Mouse (Mus musculus): ENCODE results near the gene Bcdin3d. TPM values are rescaled to one million over a fixed set of nuclear protein-coding genes. Genes with fewer than 3 reads are reported as not detected.

Bcdin3d gene
- polyA plus RNA-seq, 1 experiment from 2014 or later = 12.6 TPM

GRCm38 (mm10) chr15:99445567-99445966 lies 29.0 kb downstream of the Bcdin3d start:
- Histone ChIP-seq H3K9me3 (ENCODE audit: control insufficient read depth) (no peaks in the 10 kb centered on the region), H3K4me1 (replicated peaks; ENCODE audit: control insufficient read depth, insufficient read depth, low read length) (peaks cover 7% of the 10 kb centered on the region), H3K9ac (ENCODE audit: low read depth, low read length) (no peak overlapping the region), H3K27me3 (replicated peaks; ENCODE audit: control insufficient read depth, insufficient read depth, low read length) (no peaks in the 10 kb centered on the region), H3K4me2 (replicated peaks; ENCODE audit: low read depth) (no peak overlapping the region), H3K36me3 (ENCODE audit: control insufficient read depth, insufficient read depth) (no peaks in the 10 kb centered on the region), H3K4me3 (ENCODE audit: low read depth, low read length) (no peak overlapping the region), H3K27ac (ENCODE audit: low read depth, low read length) (no peak overlapping the region)
- peak; percentile 31; the same call in 1 of the 2 replicates for ATAC-seq
- no peak for TF ChIP-seq CTCF (IDR thresholded peaks at IDR 0.05; ENCODE audit: low read depth)
- 21% methylated on average over 6 of the region's 6 CpGs for WGBS

- Histone ChIP-seq H3K36me3 (ENCODE audit: control insufficient read depth, insufficient read depth) (no peaks in the 10 kb centered on the region; the same call in 1 of the 2 replicates), H3K9ac (ENCODE audit: low read depth, low read length) (no peak overlapping the region), H3K27me3 (replicated peaks; ENCODE audit: control insufficient read depth, insufficient read depth, low read length) (no peaks in the 10 kb centered on the region), H3K27ac (ENCODE audit: low read depth, low read length) (no peak overlapping the region), H3K9me3 (ENCODE audit: control insufficient read depth) (no peaks in the 10 kb centered on the region), H3K4me3 (ENCODE audit: low read depth, low read length) (no peak overlapping the region), H3K4me2 (replicated peaks; ENCODE audit: low read depth) (no peak overlapping the region), H3K4me1 (replicated peaks; ENCODE audit: control insufficient read depth, insufficient read depth, low read length) (peaks cover 22% of the 10 kb centered on the region)
- TF ChIP-seq CTCF (IDR thresholded peaks at IDR 0.05; ENCODE audit: low read depth) = no peak
- ATAC-seq = no peak
- 73% methylated on average over 7 of the region's 7 CpGs for WGBS
These were observed 32.2 kb downstream of the Bcdin3d start for GRCm38 (mm10) chr15:99442358-99442757.

- Histone ChIP-seq H3K9me3 (ENCODE audit: control insufficient read depth) (no peaks in the 10 kb centered on the region), H3K4me3 (ENCODE audit: low read depth, low read length) (no peak overlapping the region), H3K4me2 (replicated peaks; ENCODE audit: low read depth) (peak overlapping the region; percentile 37), H3K9ac (ENCODE audit: low read depth, low read length) (no peak overlapping the region), H3K27ac (ENCODE audit: low read depth, low read length) (no peak overlapping the region; the same call in 1 of the 2 replicates), H3K27me3 (replicated peaks; ENCODE audit: control insufficient read depth, insufficient read depth, low read length) (no peaks in the 10 kb centered on the region), H3K36me3 (ENCODE audit: control insufficient read depth, insufficient read depth) (no peaks in the 10 kb centered on the region; the same call in 1 of the 2 replicates), H3K4me1 (replicated peaks; ENCODE audit: control insufficient read depth, insufficient read depth, low read length) (peaks cover 22% of the 10 kb centered on the region)
- no peak for TF ChIP-seq CTCF (IDR thresholded peaks at IDR 0.05; ENCODE audit: low read depth)
- no peak; the same call in 1 of the 2 replicates for ATAC-seq
- WGBS = 25% methylated on average over 8 of the region's 8 CpGs
These were observed 33.6 kb downstream of the Bcdin3d start for GRCm38 (mm10) chr15:99440816-99441457.

- peaks cover 22% of the 10 kb centered on the region for H3K4me1 ChIP-seq (replicated peaks; ENCODE audit: control insufficient read depth, insufficient read depth, low read length)
- WGBS = 19% methylated on average over 2 of the region's 2 CpGs
- peak overlapping the region; percentile 37 for H3K4me2 ChIP-seq (replicated peaks; ENCODE audit: low read depth)
- no peaks in the 10 kb centered on the region; the same call in 1 of the 2 replicates for H3K36me3 ChIP-seq (ENCODE audit: control insufficient read depth, insufficient read depth)
- TF ChIP-seq CTCF (IDR thresholded peaks at IDR 0.05; ENCODE audit: low read depth) = no peak
- H3K4me3 ChIP-seq (ENCODE audit: low read depth, low read length) = no peak overlapping the region
- no peaks in the 10 kb centered on the region for H3K9me3 ChIP-seq (ENCODE audit: control insufficient read depth)
- H3K27me3 ChIP-seq (replicated peaks; ENCODE audit: control insufficient read depth, insufficient read depth, low read length) = no peaks in the 10 kb centered on the region
- peak; percentile 73 for ATAC-seq
- no peak overlapping the region; the same call in 1 of the 2 replicates for H3K27ac ChIP-seq (ENCODE audit: low read depth, low read length)
- H3K9ac ChIP-seq (ENCODE audit: low read depth, low read length) = no peak overlapping the region
These were observed 34.3 kb downstream of the Bcdin3d start for GRCm38 (mm10) chr15:99440112-99440815.

GRCm38 (mm10) chr15:99438966-99439698 lies 35.4 kb downstream of the Bcdin3d start:
- H3K9ac ChIP-seq (ENCODE audit: low read depth, low read length) = no peak overlapping the region
- H3K36me3 ChIP-seq (ENCODE audit: control insufficient read depth, insufficient read depth) = no peaks in the 10 kb centered on the region; the same call in 1 of the 2 replicates
- H3K27me3 ChIP-seq (replicated peaks; ENCODE audit: control insufficient read depth, insufficient read depth, low read length) = no peaks in the 10 kb centered on the region
- no peak overlapping the region for H3K4me3 ChIP-seq (ENCODE audit: low read depth, low read length)
- H3K4me2 ChIP-seq (replicated peaks; ENCODE audit: low read depth) = no peak overlapping the region
- no peak for ATAC-seq
- H3K4me1 ChIP-seq (replicated peaks; ENCODE audit: control insufficient read depth, insufficient read depth, low read length) = peaks cover 22% of the 10 kb centered on the region
- WGBS = 65% methylated on average over 8 of the region's 8 CpGs
- peak overlapping the region; percentile 8 for H3K27ac ChIP-seq (ENCODE audit: low read depth, low read length)
- H3K9me3 ChIP-seq (ENCODE audit: control insufficient read depth) = no peaks in the 10 kb centered on the region
- no peak for TF ChIP-seq CTCF (IDR thresholded peaks at IDR 0.05; ENCODE audit: low read depth)

- H3K27ac ChIP-seq (ENCODE audit: low read depth, low read length) = no peak overlapping the region
- H3K27me3 ChIP-seq (replicated peaks; ENCODE audit: control insufficient read depth, insufficient read depth, low read length) = no peaks in the 10 kb centered on the region
- H3K4me2 ChIP-seq (replicated peaks; ENCODE audit: low read depth) = no peak overlapping the region
- peaks cover 2% of the 10 kb centered on the region; the same call in 1 of the 2 replicates for H3K4me1 ChIP-seq (replicated peaks; ENCODE audit: control insufficient read depth, insufficient read depth, low read length)
- 60% methylated on average over 12 of the region's 12 CpGs for WGBS
- H3K9ac ChIP-seq (ENCODE audit: low read depth, low read length) = no peak overlapping the region
- H3K4me3 ChIP-seq (ENCODE audit: low read depth, low read length) = no peak overlapping the region
- no peak for TF ChIP-seq CTCF (IDR thresholded peaks at IDR 0.05; ENCODE audit: low read depth)
- H3K36me3 ChIP-seq (ENCODE audit: control insufficient read depth, insufficient read depth) = peaks cover 7% of the 10 kb centered on the region; the same call in 1 of the 2 replicates
- no peak for ATAC-seq
- H3K9me3 ChIP-seq (ENCODE audit: control insufficient read depth) = no peaks in the 10 kb centered on the region
These were observed 40.6 kb downstream of the Bcdin3d start for GRCm38 (mm10) chr15:99433913-99434312.
